8 mouse cellular contexts compared by ENCODE assay signal in genomic region chr1:185203196-185203908, GRCm38 (mm10). TPM values are rescaled to one million over a fixed set of nuclear protein-coding genes. Genes with fewer than 3 reads are reported as not detected.
DNase-seq lines count a peak whose midpoint lies in the region; TF ChIP-seq lines count a peak whose summit lies in the region.

No protein-coding gene starts in this region.

- TF ChIP-seq POLR2A in heart, adult 2 months (IDR thresholded peaks at IDR 0.05; ENCODE audit: insufficient read depth, low read depth, low read length): 0 out of 2 replicates have a peak, but pooled peaks have one; percentile 17
- no peak for TF ChIP-seq POLR2A in small intestine, adult 2 months (IDR thresholded peaks at IDR 0.05; ENCODE audit: low read depth, low read length)

- no peak for DNase-seq in left cerebral cortex, adult 2 months (ENCODE audit: extremely low spot score in 1 of 2, low spot score in 2 of 2)
- no peak for DNase-seq in left cerebral cortex, postnatal 4 days
- DNase-seq in cerebellum, postnatal 10 days: peak; percentile 20 to 43
- peak; percentile 39 to 53 for DNase-seq in heart, adult 2 months
- peak; percentile 21 to 42 for DNase-seq in kidney, adult 8-10 months
- peak; percentile 73 for DNase-seq in lung, postnatal 10 days
- DNase-seq in gastrocnemius, postnatal 10 days: no peak

- H3K79me2 ChIP-seq in heart, adult 2 months (replicated peaks; ENCODE audit: control insufficient read depth, insufficient read depth, low read length): peaks cover 7% of the 10 kb centered on the region

- H3K4me3 ChIP-seq in left cerebral cortex, adult 2 months: peak overlapping the region; percentile 80
- peak overlapping the region; percentile 96 for H3K4me3 ChIP-seq in heart, adult 2 months
- peak overlapping the region; percentile 91 for H3K4me3 ChIP-seq in small intestine, adult 2 months (ENCODE audit: low read depth, low read length)

- TF ChIP-seq EP300 in heart, adult 2 months (IDR thresholded peaks at IDR 0.05; ENCODE audit: insufficient read depth, low read depth, low read length): no peak

- H3K36me3 ChIP-seq in heart, adult 2 months (ENCODE audit: control insufficient read depth, insufficient read depth, low read length): no peaks in the 10 kb centered on the region
- 0 out of 2 replicates have a peak, but pooled peaks cover 2% of the 10 kb centered on the region for H3K36me3 ChIP-seq in small intestine, adult 2 months (ENCODE audit: control insufficient read depth, insufficient read depth, low read length)

- TF ChIP-seq CTCF in left cerebral cortex, adult 2 months (IDR thresholded peaks at IDR 0.05): no peak
- no peak for TF ChIP-seq CTCF in heart, adult 2 months (IDR thresholded peaks at IDR 0.05)
- no peak for TF ChIP-seq CTCF in small intestine, adult 2 months (IDR thresholded peaks at IDR 0.05; ENCODE audit: extremely low read depth, insufficient read length, insufficient replicate concordance, low read depth, low read length)

- peak overlapping the region; percentile 98 for H3K27ac ChIP-seq in left cerebral cortex, adult 2 months
- peak overlapping the region; percentile 96 for H3K27ac ChIP-seq in heart, adult 2 months
- peak overlapping the region; percentile 69 for H3K27ac ChIP-seq in small intestine, adult 2 months (ENCODE audit: insufficient read depth, low read depth, low read length)

- WGBS in heart, adult 2 months: 4% methylated on average over 23 of the region's 23 CpGs
- 3% methylated on average over 23 of the region's 23 CpGs for WGBS in small intestine, adult 2 months

- no peaks in the 10 kb centered on the region; the same call in none of the 2 replicates for H3K4me1 ChIP-seq in heart, adult 2 months (ENCODE audit: control insufficient read depth, insufficient read depth, low read length)
- peaks cover 5% of the 10 kb centered on the region; the same call in 1 of the 2 replicates for H3K4me1 ChIP-seq in small intestine, adult 2 months (ENCODE audit: control insufficient read depth, insufficient read depth, insufficient read length, low read length)

- no peaks in the 10 kb centered on the region for H3K27me3 ChIP-seq in heart, adult 2 months (ENCODE audit: control insufficient read depth, insufficient read depth, low read length)
- no peaks in the 10 kb centered on the region for H3K27me3 ChIP-seq in small intestine, adult 2 months (ENCODE audit: control insufficient read depth, insufficient read depth, low read length)

- intact Hi-C loops in left cerebral cortex, adult 2 months (cut with DNase I): no loop called here
- intact Hi-C loops in left cerebral cortex, postnatal 4 days (cut with DNase I): no loop called here
- intact Hi-C loops in heart, adult 2 months (cut with DNase I): loop anchor here (5.0 to 10.0 kb wide), 3 partner anchors 124 to 769 kb away; partner anchors contain the start of genes Iars2 and Marc2

- peak overlapping the region; percentile 78 for H3K9ac ChIP-seq in heart, adult 2 months (ENCODE audit: low read depth, low read length)

RNA-seq across cellular contexts. Expression of gene Rab3gap2, which starts 0.6 kb away (rescaled TPM):
- total RNA-seq in left cerebral cortex, adult 2 months (2021): 10 to 100 TPM; 75.3 to 84.1 TPM
- total RNA-seq in left cerebral cortex, postnatal 4 days (2021): 10 to 100 TPM; 51.9 to 52.7 TPM
- total RNA-seq in heart, adult 2 months (2021): 10 to 100 TPM; 19.9 to 20.2 TPM
- polyA plus RNA-seq in heart, adult 2 months (2012; rRNA removed): 10.3 and 12.0 TPM in 2 replicates
- 10.5 and 23.6 TPM in 2 replicates for polyA plus RNA-seq in small intestine, adult 2 months (2012; rRNA removed)
- 10 to 100 TPM; 16.5 to 22.5 TPM for total RNA-seq in gastrocnemius, postnatal 10 days (2021)

Comparison
In these comparisons a context has a peak if more than half of its experiments do, and no peak if none do; other contexts are left out.
1. DNase-seq: peak in cerebellum, postnatal 10 days (2 of 2), heart, adult 2 months (2 of 2), kidney, adult 8-10 months (2 of 2) and lung, postnatal 10 days (single experiment); none in left cerebral cortex, adult 2 months (0 of 2), left cerebral cortex, postnatal 4 days (single experiment) and gastrocnemius, postnatal 10 days (single experiment).
2. Peak in every context shown above with its lines, with median percentiles within 50 percentile points of each other: H3K27ac ChIP-seq and H3K4me3 ChIP-seq.